Mouse (Mus musculus): ENCODE measurements around the gene Rdh16f2.
"Not testable (repeated sequence)": the region's sequence is repeated elsewhere in the genome, so short reads cannot be mapped to it uniquely, and the experiment has no call there.

- TF ChIP-seq CTCF (IDR thresholded peaks at IDR 0.05; ENCODE audit: low read depth, low read length); POLR2A (IDR thresholded peaks at IDR 0.05; ENCODE audit: borderline replicate concordance, low read depth, low read length): not testable (repeated sequence)
Observed at GRCm38 (mm10) chr10:127834186-127834585, 32.1 kb upstream of the Rdh16f2 start.

Data from bone marrow macrophage, adult 2 months (primary cell).